Mouse (Mus musculus) liver (tissue): Measurements from ENCODE around the gene Filip1l.

ENCODE experiments used
- DNase-seq: peaks from one replicate; pipeline ENCODE4 v3.0.0-alpha.2; 2020; ENCODE audit warnings: mixed read lengths

Filip1l gene

DNA sequence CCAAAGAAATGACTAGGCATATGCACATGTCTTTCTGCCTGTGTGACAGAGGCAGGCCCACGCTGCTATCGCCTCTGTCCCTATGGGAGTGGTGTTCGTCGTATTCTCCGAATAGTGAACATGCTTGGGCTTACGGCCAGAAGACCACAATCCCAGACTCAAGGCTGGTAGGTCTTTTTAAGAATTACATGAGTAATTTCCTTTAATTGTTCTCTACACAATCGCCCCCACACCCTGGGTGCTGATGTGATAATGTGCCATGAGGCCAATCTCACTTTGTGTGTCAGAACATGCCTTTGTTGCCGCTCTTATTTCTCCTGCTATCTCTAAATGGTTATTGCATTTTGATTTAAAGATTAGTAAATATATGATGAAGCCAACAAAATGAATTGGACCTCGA, 132.4 kb downstream of the Filip1l start:
- DNase-seq = no peak

DNA sequence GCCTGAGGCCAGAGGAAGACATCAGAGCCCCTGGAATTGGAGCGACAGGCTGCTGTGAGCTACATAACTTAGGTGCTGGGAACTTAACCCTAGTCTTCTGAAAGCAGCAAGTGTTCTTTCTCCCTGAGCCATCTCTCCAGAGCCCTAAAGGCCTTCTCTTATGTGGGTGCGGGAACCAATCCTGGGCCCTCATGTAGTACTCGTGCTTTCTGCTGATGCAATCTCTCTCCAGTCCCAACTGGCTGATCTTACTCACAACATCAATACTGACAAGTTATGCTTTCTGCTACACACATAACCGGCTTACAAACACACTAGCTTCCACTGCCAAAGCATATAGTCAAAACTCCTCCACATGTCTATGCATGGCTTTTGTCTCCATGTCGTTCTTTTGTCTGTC, 133.4 kb downstream of the Filip1l start:
- DNase-seq = no peak

DNA sequence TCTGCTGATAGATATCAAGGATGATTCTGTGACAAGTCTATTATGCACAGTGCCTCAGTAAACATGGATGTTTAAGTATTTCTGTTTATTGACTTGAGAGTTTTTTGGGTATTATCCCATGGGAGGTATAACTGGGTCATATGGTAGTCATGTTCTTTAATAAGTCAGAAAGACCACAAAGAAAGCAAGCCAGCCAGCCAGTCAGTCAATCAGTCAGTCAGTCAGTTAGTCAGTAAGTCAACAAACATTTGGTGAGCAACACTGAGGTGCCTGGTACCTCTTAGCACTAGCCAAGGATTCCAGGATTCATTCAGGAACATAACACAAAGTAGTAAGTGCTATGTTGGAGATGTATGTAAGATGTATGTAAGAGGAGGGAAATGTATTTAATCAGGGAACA, 135.8 kb downstream of the Filip1l start:
- DNase-seq = no peak

DNA sequence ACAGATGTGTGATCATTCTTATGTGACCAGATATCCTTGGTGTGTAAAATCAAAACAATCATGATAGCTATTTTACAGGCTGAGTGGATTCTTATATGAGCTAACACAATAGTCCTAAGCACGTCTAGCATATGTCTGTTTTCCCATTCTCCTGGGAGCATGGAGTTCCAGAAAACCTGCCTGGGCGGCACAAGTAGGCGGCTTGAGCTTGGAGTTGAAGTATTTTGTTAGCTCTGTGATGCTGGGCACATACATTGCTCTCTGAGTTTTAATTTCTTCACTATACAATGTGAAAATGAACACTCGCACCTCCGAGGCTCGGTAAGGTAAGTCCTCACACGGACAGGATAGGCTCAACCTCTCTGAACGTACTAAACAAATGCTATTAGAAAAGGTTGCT, 137.8 kb downstream of the Filip1l start:
- DNase-seq = no peak

DNA sequence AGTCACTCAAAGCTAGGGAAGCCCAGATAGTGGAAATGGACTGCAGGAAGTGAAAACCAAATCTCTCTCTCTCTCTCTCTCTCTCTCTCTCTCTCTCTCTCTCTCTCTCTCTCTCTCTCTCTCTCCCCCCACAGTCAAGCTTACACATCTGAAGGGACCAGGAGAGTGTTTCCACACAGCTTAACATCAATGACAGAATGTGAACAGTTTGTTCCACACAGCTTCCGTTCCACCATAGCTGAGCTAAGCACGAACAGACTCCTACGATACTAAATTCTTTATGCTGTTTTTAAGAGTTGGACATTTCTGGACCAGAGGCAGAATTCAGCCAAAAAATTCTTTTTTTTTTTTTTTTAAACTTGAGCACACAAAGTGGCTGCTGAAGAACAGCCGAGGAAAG, 139.0 kb downstream of the Filip1l start:
- no peak for DNase-seq

DNA sequence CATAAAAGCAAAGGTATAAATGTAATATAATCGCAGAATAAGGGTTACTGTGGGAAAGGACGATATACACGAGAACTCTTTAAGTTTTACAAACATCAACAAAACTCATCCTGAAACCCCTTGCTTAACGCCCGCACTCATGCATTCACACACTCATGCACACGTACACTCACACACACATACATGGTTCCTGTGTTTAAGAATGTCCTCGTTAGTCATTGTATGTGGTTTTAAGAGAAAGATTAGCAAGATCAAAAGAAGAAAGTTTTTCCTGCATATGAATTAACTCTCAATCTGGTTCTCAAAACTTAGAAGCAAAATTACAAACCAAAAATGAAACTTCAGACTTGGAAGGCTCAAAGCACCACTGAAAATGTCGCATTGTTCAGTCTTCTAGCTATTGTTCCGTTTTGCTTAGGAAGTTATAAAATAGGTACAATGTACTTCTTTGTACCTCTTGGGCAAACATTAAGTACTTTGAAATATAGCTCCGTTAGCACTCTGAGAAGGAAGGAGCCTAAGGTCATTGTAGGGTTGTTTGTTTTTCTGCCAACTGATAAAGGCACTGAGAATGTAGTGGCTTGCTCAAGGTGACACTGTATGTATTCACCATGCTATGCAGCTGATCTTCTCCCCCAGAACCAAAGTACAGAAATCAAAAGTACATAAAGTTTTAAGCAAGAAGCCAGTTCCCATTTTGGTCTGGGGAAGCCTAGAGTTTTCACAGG, 142.7 kb downstream of the Filip1l start:
- no peak for DNase-seq

DNA sequence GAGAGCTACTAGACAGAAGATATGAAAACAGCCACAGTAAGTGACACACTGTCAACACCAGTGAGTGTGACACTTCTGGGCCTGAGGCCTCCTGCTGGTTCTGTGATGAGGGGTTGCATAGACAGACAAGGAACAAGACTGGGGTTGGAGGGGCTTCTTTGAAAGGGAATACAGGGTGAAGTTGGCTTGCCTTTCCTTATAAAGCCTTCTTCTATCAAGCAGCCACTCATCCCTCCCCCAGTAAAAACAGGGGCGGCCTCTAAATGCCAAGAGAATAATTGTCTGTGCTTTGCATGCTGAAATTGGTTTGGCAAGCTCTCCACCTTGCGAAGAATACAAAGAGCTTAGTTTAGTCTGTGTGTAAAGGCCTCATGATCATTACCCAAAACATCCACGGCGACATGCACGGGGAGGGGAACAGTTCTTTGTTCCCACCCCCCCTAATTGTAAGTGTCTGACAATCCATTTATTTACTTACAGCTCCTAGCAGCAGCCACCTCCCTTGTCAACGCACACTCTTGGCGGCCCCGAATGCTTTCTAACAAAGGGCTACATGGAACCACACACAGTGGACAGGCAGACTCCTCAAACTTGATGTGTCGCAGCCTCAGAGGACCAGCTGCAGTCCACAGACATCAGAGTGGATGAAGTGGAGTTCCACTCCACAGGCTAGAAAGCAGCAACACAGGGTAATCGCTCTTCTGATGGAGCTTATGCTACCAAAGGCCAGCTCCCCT, 143.7 kb downstream of the Filip1l start:
- DNase-seq = no peak

DNA sequence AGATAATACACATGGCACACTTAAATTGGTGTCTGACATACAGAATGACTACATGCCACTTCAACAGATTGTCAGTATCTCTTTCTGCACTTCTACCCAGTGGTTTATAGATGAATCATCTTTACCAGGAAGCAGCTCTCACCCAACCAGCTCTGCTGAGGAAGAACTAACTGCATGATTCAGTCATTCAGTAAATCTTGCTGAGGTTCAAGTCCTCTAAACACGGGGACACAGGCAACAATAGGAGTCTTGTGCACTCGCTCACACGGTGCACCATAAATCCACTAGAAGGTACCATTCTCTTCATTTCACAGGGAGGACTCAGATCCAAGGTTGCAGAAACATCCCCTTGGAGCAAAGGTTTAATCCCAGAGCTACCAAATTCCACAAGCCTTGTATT, 148.0 kb downstream of the Filip1l start:
- no peak for DNase-seq

DNA sequence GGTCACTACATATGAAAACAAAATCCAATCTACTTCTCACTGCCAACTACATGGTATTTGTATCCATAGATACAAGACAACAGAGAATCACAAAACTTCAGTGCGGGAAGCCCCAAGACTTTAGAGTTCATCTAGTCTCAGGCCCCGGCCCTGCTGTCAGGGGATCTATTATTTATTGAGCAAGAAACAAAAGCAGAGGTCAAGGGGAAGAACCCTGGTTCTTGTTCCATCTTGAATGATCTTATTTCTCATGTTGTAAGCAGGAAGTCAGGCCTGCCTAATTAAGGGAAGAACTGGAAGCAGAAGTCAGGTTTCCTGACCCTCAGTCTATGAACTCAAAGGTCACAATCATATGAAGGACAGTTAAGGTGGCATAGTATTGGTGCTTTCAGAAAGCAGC, 149.3 kb downstream of the Filip1l start:
- no peak for DNase-seq

DNA sequence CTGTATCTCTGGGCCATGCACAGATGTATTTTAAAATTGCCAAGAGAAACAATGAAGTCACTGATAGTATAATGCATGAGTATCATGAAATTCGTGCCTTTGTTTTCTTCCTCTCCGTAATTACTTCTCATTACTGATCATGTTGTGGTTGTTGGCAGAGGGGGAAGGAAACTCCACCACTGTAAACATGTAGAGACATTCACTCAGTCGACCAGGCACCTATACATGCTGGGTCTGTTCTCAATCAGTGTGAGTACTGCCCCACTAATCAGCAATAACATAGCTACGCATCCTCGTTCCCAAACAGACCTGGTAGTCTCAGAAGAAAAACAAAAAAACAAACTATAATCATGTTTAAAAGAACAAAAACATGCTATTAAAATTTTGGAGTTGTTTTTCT, 149.9 kb downstream of the Filip1l start:
- DNase-seq = no peak

DNA sequence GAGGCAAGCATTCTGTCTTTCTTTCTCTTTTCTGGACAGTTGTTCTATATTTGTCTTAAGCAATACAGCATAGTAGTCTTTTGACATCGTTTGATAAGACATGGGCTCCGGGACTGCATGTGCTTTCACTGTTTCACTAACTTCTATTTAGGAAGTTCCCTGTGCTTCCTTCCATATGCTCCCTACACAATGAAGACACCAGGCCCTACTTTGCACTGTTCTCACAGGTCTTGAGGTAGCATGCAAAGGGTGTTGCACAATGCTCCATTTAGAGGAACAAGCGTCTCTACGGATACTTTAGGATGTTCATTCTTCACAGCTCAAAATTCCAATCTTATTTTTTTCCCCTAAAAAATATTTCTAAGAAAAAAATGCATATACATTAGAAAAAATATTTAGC, 151.8 kb downstream of the Filip1l start:
- no peak for DNase-seq

DNA sequence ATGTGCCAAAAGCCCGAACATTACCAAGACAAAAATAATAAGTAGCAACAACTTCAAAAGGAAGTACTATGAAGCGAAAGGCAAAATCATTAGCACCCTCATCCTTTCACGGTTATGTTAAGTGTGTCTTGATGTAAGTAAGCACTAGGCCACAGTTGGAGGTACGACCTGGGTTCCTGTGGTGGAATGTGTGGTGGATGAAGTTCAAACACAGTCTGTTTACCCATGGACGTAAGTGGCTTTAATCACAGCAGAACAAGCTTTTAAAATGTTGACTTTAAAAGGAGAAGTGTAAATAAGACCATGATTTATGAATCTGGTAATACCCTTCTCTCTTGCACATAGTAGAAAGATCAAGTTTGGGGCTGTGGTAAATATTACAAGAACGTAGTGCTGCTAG, 153.2 kb downstream of the Filip1l start:
- DNase-seq = no peak

DNA sequence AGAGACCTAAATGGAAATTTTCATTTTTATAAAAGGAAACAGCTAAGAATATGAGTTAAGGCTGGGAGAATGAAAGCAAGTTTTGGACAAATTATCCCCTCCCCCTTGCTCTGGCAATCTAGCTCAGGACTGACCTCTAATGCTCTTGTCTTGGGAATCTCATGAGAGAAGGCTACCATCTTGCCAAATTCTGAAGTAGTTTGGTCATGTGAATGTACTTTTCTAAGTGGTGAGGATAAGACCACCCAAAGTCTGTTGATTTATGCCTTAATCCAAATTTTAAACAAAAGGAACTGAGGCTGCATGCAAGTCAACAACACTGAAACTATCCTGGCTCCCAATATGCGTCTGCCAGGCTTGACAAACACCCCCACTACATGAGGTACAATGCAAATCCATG, 155.5 kb downstream of the Filip1l start:
- no peak for DNase-seq

DNA sequence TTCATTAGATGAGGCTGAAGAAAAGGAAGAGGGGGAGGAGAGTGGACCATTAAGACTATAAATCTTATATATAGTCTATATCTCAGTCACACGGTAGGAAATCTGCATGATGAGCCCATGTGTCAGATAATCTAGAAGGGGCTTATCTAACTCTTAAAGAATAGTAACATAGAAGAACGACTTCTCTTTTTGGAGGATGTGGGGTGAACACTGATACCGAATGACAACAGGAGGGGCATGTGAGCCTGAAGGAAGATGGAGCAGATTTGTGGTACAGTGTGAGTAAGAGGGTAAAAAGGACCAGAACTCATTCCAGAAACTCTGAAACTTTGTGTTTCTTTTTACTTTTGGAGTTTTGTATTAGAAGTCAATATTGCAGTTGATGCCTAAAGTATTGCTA, 156.2 kb downstream of the Filip1l start:
- DNase-seq = no peak

DNA sequence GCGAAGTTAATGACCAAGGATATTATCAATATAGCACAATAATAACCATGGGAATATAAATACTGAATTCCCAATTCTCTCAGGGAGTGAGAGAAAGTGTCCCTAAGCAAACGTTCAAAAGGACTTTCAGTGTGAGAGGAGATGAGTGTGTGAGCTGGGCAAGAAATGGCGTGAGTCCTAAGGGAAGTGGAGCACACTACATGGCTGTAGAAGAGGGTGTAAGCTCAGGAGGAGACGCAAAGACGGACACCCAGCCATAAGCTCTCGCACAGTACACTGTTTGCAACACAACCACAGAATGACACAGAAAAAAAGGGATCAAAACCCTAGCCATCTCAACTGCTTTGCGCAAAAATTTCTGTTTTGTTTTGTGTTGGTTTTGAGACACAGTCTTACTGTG, 160.7 kb downstream of the Filip1l start:
- no peak for DNase-seq

DNA sequence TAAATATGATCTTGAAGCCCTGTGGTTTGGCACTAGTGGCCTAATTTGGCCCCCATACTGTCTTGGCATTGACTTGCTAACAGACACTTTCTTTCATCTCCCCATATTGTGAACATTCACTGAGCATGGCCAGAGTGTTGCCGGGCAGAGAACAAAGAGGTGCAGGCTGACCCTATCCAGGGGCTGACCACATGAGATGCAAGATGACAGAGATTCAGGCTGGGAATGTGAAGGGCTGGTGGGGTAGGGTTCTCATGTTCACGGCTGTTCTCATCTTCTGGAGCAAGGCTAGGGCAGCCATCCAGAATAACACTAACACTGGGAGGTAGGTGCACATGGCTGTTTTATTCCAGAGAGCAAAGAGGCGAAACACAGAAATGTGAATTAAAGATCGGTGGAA, 161.5 kb downstream of the Filip1l start:
- no peak for DNase-seq

DNA sequence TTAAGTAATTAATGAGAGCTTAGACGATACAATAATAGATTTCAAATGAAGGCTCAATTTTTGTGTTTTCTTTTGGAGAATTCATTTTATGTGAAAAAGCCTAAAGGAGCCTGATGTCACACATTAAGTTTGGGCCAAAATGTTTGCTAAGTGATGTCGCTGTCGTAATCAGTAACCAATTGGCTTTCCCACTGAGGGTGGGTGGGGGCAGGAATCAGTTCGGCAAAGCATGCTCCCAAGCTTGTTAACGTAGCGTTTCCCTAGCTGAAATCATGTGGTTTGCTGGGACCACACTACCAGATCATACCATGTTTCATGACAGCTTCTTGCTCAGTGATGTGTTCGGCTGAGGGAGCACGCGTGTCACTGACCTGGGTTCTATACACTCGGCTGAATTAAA, 162.7 kb downstream of the Filip1l start:
- no peak for DNase-seq

DNA sequence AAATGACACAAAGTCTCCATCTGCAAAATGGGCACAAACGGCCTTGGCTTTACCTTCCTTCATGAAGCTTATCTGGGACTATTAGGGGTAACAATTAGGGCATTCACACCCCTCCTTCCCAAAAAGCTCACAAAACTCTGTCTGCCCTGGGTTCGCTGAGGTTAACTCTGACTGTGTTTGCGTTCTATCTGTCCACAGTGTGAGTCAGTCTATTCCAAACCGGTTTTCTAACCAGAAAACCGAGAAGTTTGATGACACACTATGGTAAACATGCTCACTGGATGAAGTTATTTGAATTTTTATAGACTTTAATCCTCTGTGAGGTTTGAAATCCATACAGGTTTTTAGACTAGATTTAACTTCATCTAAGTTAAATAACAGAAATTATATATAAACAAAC, 172.2 kb downstream of the Filip1l start:
- DNase-seq = no peak

DNA sequence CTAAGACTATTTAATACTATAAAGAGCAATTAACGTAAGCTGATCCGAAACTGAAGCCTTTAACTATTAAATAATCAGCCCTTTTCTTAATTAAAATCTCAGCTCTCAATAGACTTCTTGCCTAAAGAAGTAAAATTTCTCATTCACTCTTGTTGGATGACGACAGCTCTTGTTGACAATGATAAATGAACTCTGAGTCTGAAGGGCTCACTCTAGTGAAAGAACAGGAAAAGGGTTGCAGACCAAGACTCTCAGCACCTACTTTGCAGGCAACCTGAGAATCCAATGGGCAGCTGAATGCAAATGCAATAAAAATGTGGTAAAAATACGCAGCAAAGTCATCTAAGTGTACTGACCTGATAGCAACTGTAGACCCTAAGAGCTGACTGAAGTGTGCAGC, 172.6 kb downstream of the Filip1l start:
- DNase-seq = no peak

DNA sequence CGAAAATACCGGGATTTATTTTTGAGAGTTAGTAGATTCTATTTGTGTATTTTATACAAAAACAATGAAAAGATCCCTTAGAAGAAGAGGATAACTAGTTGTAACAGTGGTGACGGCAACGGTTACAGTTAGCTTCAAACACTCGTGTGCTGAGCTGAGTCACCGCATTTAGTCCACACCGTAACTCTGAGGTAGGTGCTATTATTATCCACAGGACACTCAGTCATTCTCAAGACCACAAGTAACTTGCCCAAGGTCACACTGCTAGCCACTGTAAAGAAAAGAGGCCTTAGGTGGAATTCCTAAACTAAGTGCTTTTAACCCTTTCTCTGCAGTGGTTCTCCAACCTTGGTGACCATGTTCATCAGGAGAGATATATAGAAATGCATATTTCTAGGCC, 174.0 kb downstream of the Filip1l start:
- DNase-seq = no peak

DNA sequence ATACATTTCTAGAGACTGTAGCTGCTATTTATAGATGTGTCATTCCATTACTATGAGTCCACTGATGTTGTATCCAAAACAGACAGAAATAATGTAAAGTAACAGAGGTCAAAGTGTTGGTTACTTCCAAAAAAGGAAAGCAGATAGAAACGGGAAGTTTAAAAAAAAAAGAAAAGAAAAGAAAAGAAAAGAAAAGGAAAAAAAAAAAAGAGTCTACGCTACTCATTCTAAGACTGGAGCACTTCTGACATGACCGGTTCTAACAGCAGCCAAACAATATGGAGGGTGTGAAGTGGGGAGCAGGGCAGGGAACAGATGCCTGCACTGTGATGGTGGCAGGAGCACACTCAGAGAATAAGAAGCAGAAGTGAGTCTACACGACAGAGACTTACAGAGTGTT, 175.6 kb downstream of the Filip1l start:
- no peak for DNase-seq

DNA sequence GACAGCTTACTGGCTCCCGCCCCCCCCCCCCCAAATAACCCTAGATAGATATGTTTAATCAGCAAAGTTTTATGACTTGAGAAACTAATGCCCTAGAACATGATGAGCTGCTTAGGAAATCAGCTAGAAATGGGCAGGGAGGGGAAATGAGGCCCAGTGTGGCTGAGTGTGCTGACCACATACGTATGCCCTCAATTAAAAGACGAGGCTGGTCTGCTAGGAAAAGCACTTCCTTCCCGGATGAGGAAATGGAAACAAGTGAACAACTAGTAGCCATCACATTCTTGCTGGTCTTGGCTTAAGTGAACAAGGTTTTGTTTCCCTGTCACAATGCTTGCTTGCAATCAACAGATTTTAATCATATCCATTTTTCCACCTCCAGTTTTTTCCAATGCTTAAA, 177.7 kb downstream of the Filip1l start:
- no peak for DNase-seq

DNA sequence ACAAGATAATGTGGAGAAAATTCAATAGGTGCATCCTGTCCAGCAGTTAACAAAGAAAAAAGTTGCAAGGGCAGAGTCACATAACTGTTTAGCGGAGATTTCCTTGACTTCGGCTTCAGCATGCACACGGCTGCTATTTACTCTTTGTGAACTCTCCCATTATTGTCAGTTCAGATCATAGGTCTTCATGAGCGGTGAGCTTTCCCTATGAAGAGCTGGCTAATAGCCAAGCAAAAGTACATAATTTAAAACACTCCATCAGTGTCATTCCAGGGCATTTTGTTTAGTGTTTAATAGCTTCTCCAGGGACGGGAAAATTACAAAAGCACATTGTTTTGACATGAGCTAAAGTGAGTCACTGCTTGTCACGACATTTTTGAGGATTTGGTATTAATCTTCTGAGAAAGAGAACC, 179.2 kb downstream of the Filip1l start:
- DNase-seq = no peak

DNA sequence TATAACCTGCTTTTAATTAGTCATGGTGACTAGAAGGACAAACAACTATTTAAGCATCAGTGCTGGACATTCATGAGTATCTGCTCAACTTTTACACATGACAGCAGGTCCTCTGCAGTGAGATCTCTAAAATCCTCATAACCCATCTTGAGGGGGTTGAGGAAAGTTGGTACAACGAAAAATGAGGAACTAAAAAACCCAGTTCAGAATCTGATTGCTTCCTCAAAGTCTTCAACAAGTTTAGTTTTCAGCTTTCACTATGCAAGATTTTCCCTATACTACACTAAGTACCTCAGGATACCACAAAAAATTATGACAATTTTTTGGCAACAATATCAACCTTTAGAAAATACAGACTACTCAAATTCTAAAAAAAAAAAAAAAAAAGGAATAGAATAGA, 181.5 kb downstream of the Filip1l start:
- DNase-seq = no peak

DNA sequence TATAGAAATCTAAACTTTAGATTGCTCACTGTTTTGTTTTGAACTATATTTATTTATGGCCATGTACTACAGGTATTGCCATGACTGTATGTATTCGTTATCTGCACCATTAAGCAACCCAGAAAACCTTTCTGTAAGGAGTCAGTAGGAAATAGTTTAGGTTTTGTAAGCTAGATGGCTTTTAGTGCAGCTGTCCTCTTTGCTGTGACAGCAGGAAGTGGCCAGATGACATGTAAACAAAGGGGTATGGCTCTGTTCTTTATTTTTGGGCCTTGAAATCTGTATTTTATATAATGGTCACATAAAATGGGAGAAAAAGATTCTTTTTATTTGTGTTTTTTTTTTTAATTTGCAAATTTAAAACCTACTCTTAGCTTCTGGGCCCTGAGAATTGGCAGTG, 181.9 kb downstream of the Filip1l start:
- no peak for DNase-seq
